8 mouse cellular contexts compared by ENCODE assay signal in genomic region chr19:47865353-47865947, GRCm38 (mm10). TPM values are rescaled to one million over a fixed set of nuclear protein-coding genes. Genes with fewer than 3 reads are reported as not detected.
DNase-seq lines count a peak whose midpoint lies in the region; ATAC-seq and TF ChIP-seq lines count a peak whose summit lies in the region.

TSS of gene Gsto2 (plus strand) at chr19:47865534.

- intact Hi-C loops in heart, postnatal 10 days (cut with DNase I), result no loop called here

- H3K4me2 ChIP-seq in CH12.LX (ENCODE audit: insufficient read depth, low read depth, poor library complexity, severe bottlenecking), result peak within 1 kb of the TSS; percentile 96
- peak within 1 kb of the TSS; percentile 75 for H3K4me2 ChIP-seq in forebrain, embryonic 13.5 days
- peak within 1 kb of the TSS; percentile 97 for H3K4me2 ChIP-seq in liver, postnatal 0 days (ENCODE audit: low read depth, low read length)
- peak within 1 kb of the TSS; percentile 64 for H3K4me2 ChIP-seq in neural tube, embryonic 14.5 days (ENCODE audit: low read depth, low read length)

- no peaks in the 10 kb centered on the region for H3K79me2 ChIP-seq in CH12.LX (replicated peaks; ENCODE audit: control insufficient read depth, extremely low read depth, insufficient read depth, poor library complexity, severe bottlenecking)

- peak within 1 kb of the TSS; percentile 59 for H3K27ac ChIP-seq in CH12.LX (ENCODE audit: insufficient read depth, low read depth)
- H3K27ac ChIP-seq in forebrain, embryonic 13.5 days, result peak within 1 kb of the TSS; percentile 83
- peak within 1 kb of the TSS; percentile 68 for H3K27ac ChIP-seq in liver, postnatal 0 days (ENCODE audit: low read depth)
- H3K27ac ChIP-seq in neural tube, embryonic 14.5 days (ENCODE audit: low read depth, low read length), result peak within 1 kb of the TSS; percentile 90

- peak in 1 of 2 experiments; percentile 59; a peak in 2 of 4 replicates for TF ChIP-seq CTCF in CH12.LX (conservative IDR thresholded peaks at IDR 0.05 in 1 of 2, IDR thresholded peaks at IDR 0.05 in 1 of 2; ENCODE audit: low read depth in 2 of 2, low read length in 2 of 2)
- peak; percentile 64 for TF ChIP-seq CTCF in liver, postnatal 0 days (IDR thresholded peaks at IDR 0.05; ENCODE audit: low read depth)

- peak; percentile 86 for TF ChIP-seq POLR2A in CH12.LX (IDR thresholded peaks at IDR 0.05; ENCODE audit: low read depth, low read length)

- no peak; the same call in 1 of the 2 replicates for TF ChIP-seq EP300 in CH12.LX (IDR thresholded peaks at IDR 0.05; ENCODE audit: low read length)
- peak; percentile 52; the same call in 1 of the 2 replicates for TF ChIP-seq EP300 in liver, postnatal 0 days (IDR thresholded peaks at IDR 0.05; ENCODE audit: low read depth)

- dilution Hi-C loops in CH12.LX (cut with MboI; ENCODE audit: extremely low pct_ligation_motif_present, extremely low pct_unique_long_range_greater_than_20kb, low sequenced_read_pairs), result no loop called here

- in situ Hi-C loops in CH12.LX (cut with MboI; ENCODE audit: low pct_ligation_motif_present, low pct_unique_long_range_greater_than_20kb, low sequenced_read_pairs), result loop anchor here (25.0 kb wide), 1 partner anchor 503 kb away; no protein-coding TSS in a partner anchor

- H3K4me3 ChIP-seq in CH12.LX (replicated peaks in 1 of 3; ENCODE audit: low read depth in 2 of 3, low read length in 2 of 3, poor library complexity in 1 of 3), result peak within 1 kb of the TSS; percentile 62 to 98 (median 77)
- peak within 1 kb of the TSS; percentile 67 for H3K4me3 ChIP-seq in forebrain, embryonic 13.5 days
- H3K4me3 ChIP-seq in liver, postnatal 0 days (ENCODE audit: low read depth, low read length), result peak within 1 kb of the TSS; percentile 55
- peak within 1 kb of the TSS; percentile 68 for H3K4me3 ChIP-seq in neural tube, embryonic 14.5 days (ENCODE audit: low read depth, low read length)

- H3K4me1 ChIP-seq in CH12.LX (ENCODE audit: control insufficient read depth in 1 of 2, insufficient read depth in 2 of 2), result peaks cover 5 to 17% of the 10 kb centered on the region in 2 experiments
- H3K4me1 ChIP-seq in forebrain, embryonic 13.5 days, result peaks cover 6% of the 10 kb centered on the region
- peaks cover 7% of the 10 kb centered on the region for H3K4me1 ChIP-seq in liver, postnatal 0 days (ENCODE audit: insufficient read depth)
- 0 out of 2 replicates have a peak, but pooled peaks cover 3% of the 10 kb centered on the region for H3K4me1 ChIP-seq in neural tube, embryonic 14.5 days (ENCODE audit: control insufficient read depth, insufficient read depth, low read length)

- H3K9ac ChIP-seq in CH12.LX (ENCODE audit: insufficient read depth, low read depth), result peak within 1 kb of the TSS; percentile 98
- peak within 1 kb of the TSS; percentile 89 for H3K9ac ChIP-seq in forebrain, embryonic 13.5 days
- H3K9ac ChIP-seq in liver, postnatal 0 days (replicated peaks), result peak within 1 kb of the TSS; percentile 67
- peak within 1 kb of the TSS; percentile 86 for H3K9ac ChIP-seq in neural tube, embryonic 14.5 days (replicated peaks; ENCODE audit: low read depth, low read length)

- H3K9me3 ChIP-seq in CH12.LX (replicated peaks; ENCODE audit: low read length), result no peaks in the 10 kb centered on the region
- no peaks in the 10 kb centered on the region for H3K9me3 ChIP-seq in forebrain, embryonic 13.5 days (replicated peaks)
- H3K9me3 ChIP-seq in liver, postnatal 0 days (ENCODE audit: low read length), result no peaks in the 10 kb centered on the region
- H3K9me3 ChIP-seq in neural tube, embryonic 14.5 days (ENCODE audit: control insufficient read depth, low read length), result no peaks in the 10 kb centered on the region

- peaks cover 17 to 26% of the 10 kb centered on the region in 2 experiments for H3K36me3 ChIP-seq in CH12.LX (replicated peaks in 1 of 2; ENCODE audit: control insufficient read depth in 1 of 2, insufficient read depth in 1 of 2, low read length in 1 of 2)
- peaks cover 2% of the 10 kb centered on the region; the same call in 1 of the 2 replicates for H3K36me3 ChIP-seq in forebrain, embryonic 13.5 days (ENCODE audit: poor library complexity, severe bottlenecking)
- peaks cover 13% of the 10 kb centered on the region; the same call in 1 of the 2 replicates for H3K36me3 ChIP-seq in liver, postnatal 0 days (replicated peaks; ENCODE audit: insufficient read depth, low read length)
- no peaks in the 10 kb centered on the region for H3K36me3 ChIP-seq in neural tube, embryonic 14.5 days (ENCODE audit: control insufficient read depth, insufficient read depth, low read length)

- DNase-seq in CH12.LX (ENCODE audit: extremely low read depth), result peak; percentile 96
- peak; percentile 94 to 96 for DNase-seq in heart, postnatal 10 days
- peak; percentile 87 for DNase-seq in large intestine, adult 2 months (ENCODE audit: low read depth, low spot score)
- peak; percentile 93 for DNase-seq in liver, postnatal 0 days
- DNase-seq in testis, postnatal 10 days (ENCODE audit: low spot score), result peak; percentile 93

- peak; percentile 100 for ATAC-seq in cerebellum, adult (ENCODE audit: insufficient number of reproducible peaks, low FRiP score, low TSS enrichment)
- ATAC-seq in forebrain, embryonic 13.5 days, result peak; percentile 100
- ATAC-seq in liver, postnatal 0 days, result peak; percentile 100
- ATAC-seq in neural tube, embryonic 14.5 days (ENCODE audit: low read depth), result peak; percentile 100

- WGBS in forebrain, embryonic 13.5 days, result under 1% methylated on average over 49 of the region's 49 CpGs
- WGBS in large intestine, adult 2 months, result under 1% methylated on average over 49 of the region's 49 CpGs
- 1% methylated on average over 49 of the region's 49 CpGs for WGBS in liver, postnatal 0 days (ENCODE audit: insufficient replicate concordance)
- under 1% methylated on average over 49 of the region's 49 CpGs for WGBS in neural tube, embryonic 14.5 days

- peaks cover 1% of the 10 kb centered on the region for H3K27me3 ChIP-seq in CH12.LX (replicated peaks)
- 0 out of 2 replicates have a peak, but pooled peaks cover 3% of the 10 kb centered on the region for H3K27me3 ChIP-seq in forebrain, embryonic 13.5 days
- H3K27me3 ChIP-seq in liver, postnatal 0 days (ENCODE audit: insufficient read depth, low read length), result no peaks in the 10 kb centered on the region
- H3K27me3 ChIP-seq in neural tube, embryonic 14.5 days (ENCODE audit: control insufficient read depth, insufficient read depth, low read length), result no peaks in the 10 kb centered on the region

- no peak for TF ChIP-seq RAD21 in CH12.LX (IDR thresholded peaks at IDR 0.05; ENCODE audit: low read depth, low read length)

TF ChIP-seq in CH12.LX, 34 proteins besides CTCF, POLR2A, EP300 and RAD21 (continues in another document):
- peak; percentile 71; the same call in 1 of the 2 replicates for TF ChIP-seq KAT2A (IDR thresholded peaks at IDR 0.05; ENCODE audit: insufficient replicate concordance, low read length)
- TF ChIP-seq ZMIZ1 (IDR thresholded peaks at IDR 0.05; ENCODE audit: low read depth, low read length), result peak; percentile 70
- TF ChIP-seq MAZ (IDR thresholded peaks at IDR 0.05; ENCODE audit: low read depth, low read length), result no peak
- TF ChIP-seq PAX5 (IDR thresholded peaks at IDR 0.05; ENCODE audit: low read length), result no peak
- TF ChIP-seq NRF1 (IDR thresholded peaks at IDR 0.05; ENCODE audit: low read depth, low read length), result peak; percentile 24; the same call in 1 of the 2 replicates
- peak; percentile 68; the same call in 1 of the 2 replicates for TF ChIP-seq TCF12 (IDR thresholded peaks at IDR 0.05; ENCODE audit: low read depth, low read length)
- no peak for TF ChIP-seq CHD1 (IDR thresholded peaks at IDR 0.05; ENCODE audit: low read depth, low read length)
- no peak for TF ChIP-seq RCOR1 (conservative IDR thresholded peaks at IDR 0.05; ENCODE audit: low read depth, low read length)
- no peak for TF ChIP-seq USF1 (IDR thresholded peaks at IDR 0.05; ENCODE audit: low read depth, low read length)
- no peak for TF ChIP-seq ETS1 (conservative IDR thresholded peaks at IDR 0.05; ENCODE audit: low read depth, low read length)
- TF ChIP-seq IRF4 (IDR thresholded peaks at IDR 0.05; ENCODE audit: low read depth, low read length), result no peak
- no peak for TF ChIP-seq UBTF (IDR thresholded peaks at IDR 0.05; ENCODE audit: low read depth, low read length)
- TF ChIP-seq GABPA (IDR thresholded peaks at IDR 0.05; ENCODE audit: insufficient replicate concordance, low read depth, low read length), result no peak; the same call in 1 of the 2 replicates
- peak; percentile 82 for TF ChIP-seq HCFC1 (IDR thresholded peaks at IDR 0.05; ENCODE audit: low read depth, low read length)
- peak; percentile 51 for TF ChIP-seq MEF2A (IDR thresholded peaks at IDR 0.05; ENCODE audit: borderline replicate concordance, low read depth, low read length)
- TF ChIP-seq MXI1 (IDR thresholded peaks at IDR 0.05; ENCODE audit: low read depth, low read length), result peak; percentile 69; the same call in 1 of the 2 replicates
- TF ChIP-seq CHD2 (IDR thresholded peaks at IDR 0.05; ENCODE audit: low read length), result peak; percentile 85
- no peak for TF ChIP-seq ZKSCAN1 (IDR thresholded peaks at IDR 0.05; ENCODE audit: borderline replicate concordance, low read depth, low read length)
- no peak for TF ChIP-seq JUN (IDR thresholded peaks at IDR 0.05; ENCODE audit: insufficient read depth, low read depth, low read length)
- no peak for TF ChIP-seq JUND (conservative IDR thresholded peaks at IDR 0.05; ENCODE audit: low read depth, low read length)
- no peak for TF ChIP-seq ZNF384 (IDR thresholded peaks at IDR 0.05; ENCODE audit: low read depth, low read length)
- no peak for TF ChIP-seq SMC3 (IDR thresholded peaks at IDR 0.05; ENCODE audit: low read depth, low read length)
- TF ChIP-seq BHLHE40 (IDR thresholded peaks at IDR 0.05; ENCODE audit: low read depth, low read length), result no peak
- peak; percentile 58; the same call in 1 of the 2 replicates for TF ChIP-seq SIN3A (IDR thresholded peaks at IDR 0.05; ENCODE audit: low read length)
- TF ChIP-seq POLR2AphosphoS2 (IDR thresholded peaks at IDR 0.05; ENCODE audit: low read depth, low read length), result peak; percentile 74; the same call in 1 of the 2 replicates
- TF ChIP-seq TBP (conservative IDR thresholded peaks at IDR 0.05; ENCODE audit: low read depth, low read length), result peak; percentile 84
- TF ChIP-seq NELFE (IDR thresholded peaks at IDR 0.05; ENCODE audit: low read depth, low read length), result peak; percentile 88

RNA-seq across cellular contexts. Expression of gene Gsto2, which starts in this region (rescaled TPM):
- total RNA-seq in CH12.LX (2012; rRNA removed) (0.38 and 1.4 TPM in 2 replicates), CH12.LX (2014; rRNA removed) (0.86 and 1.3 TPM in 2 replicates)
- polyA plus RNA-seq in CH12.LX (2012; ENCODE audit: insufficient read length, low read depth), result 0.49 and 0.76 TPM in 2 replicates
- polyA plus RNA-seq in forebrain, embryonic 13.5 days (2015; fragmentation: Nextera tagmentation; extraction: Ambion mirVana), result 1.2 and 1.8 TPM in 2 replicates
- 1 to 10 TPM; 1.8 to 2.6 TPM for total RNA-seq in heart, postnatal 10 days (2021)
- 0.26 and 0.41 TPM in 2 replicates for polyA plus RNA-seq in large intestine, adult 2 months (2012; rRNA removed)
- 0.25 and 0.39 TPM in 2 replicates for polyA plus RNA-seq in liver, postnatal 0 days (2015; fragmentation: Nextera tagmentation; extraction: Ambion mirVana)
- 1.3 and 2.1 TPM in 2 replicates for polyA plus RNA-seq in neural tube, embryonic 14.5 days (2014; fragmentation: Nextera tagmentation; extraction: Ambion mirVana)

Comparison
In these comparisons a context has a peak if more than half of its experiments do, and no peak if none do; other contexts are left out.
1. Peak in every context shown above with its lines: DNase-seq, ATAC-seq, H3K4me3 ChIP-seq and H3K27ac ChIP-seq.
2. Peak in DNase-seq in large intestine, adult 2 months; RNA of the gene not detected or under 1 TPM.
3. Peak in DNase-seq, ATAC-seq, H3K4me3 ChIP-seq, H3K27ac ChIP-seq, H3K9ac ChIP-seq and H3K4me2 ChIP-seq in liver, postnatal 0 days; RNA of the gene not detected or under 1 TPM.